12 mouse cellular contexts compared by ENCODE assay signal in genomic region chr2:52211358-52211899, GRCm38 (mm10).
DNase-seq lines count a peak whose midpoint lies in the region; ATAC-seq and TF ChIP-seq lines count a peak whose summit lies in the region.
"Had no signal": no experiment of that assay in that cellular context is flagged by ENCODE, and none has a peak within 500 bp of the region (broad histone marks: within the 10 kb centered on the region; RNA-seq: fewer than 3 reads in every experiment).

No protein-coding gene starts in this region.

- DNase-seq in adrenal gland, adult 8-10 months: peak; percentile 23
- no peak for DNase-seq in adrenal gland, adult 18-20 months (ENCODE audit: low spot score in 2 of 2)
- peak; percentile 17 for DNase-seq in kidney, adult 2 months
- peak; percentile 27 for DNase-seq in adrenal gland, postnatal 14 days
- peak; percentile 10 for DNase-seq in embryonic facial prominence, embryonic 14.5 days (ENCODE audit: low spot score)
- DNase-seq: gastrocnemius, postnatal 25 days had no signal

- H3K9ac ChIP-seq in kidney, embryonic 14.5 days (ENCODE audit: low read depth, low read length): no peak overlapping the region
- no peak overlapping the region for H3K9ac ChIP-seq in embryonic facial prominence, embryonic 14.5 days (ENCODE audit: low read depth, low read length)
- H3K9ac ChIP-seq in forebrain, embryonic 15.5 days (replicated peaks): no peak overlapping the region
- H3K9ac ChIP-seq: hindbrain, embryonic 15.5 days; liver, embryonic 14.5 days had no signal

- 45% methylated on average over 5 of the region's 5 CpGs for WGBS in kidney, adult 2 months
- WGBS in kidney, embryonic 14.5 days: 42% methylated on average over 5 of the region's 5 CpGs
- WGBS in embryonic facial prominence, embryonic 14.5 days: 51% methylated on average over 5 of the region's 5 CpGs
- WGBS in forebrain, embryonic 15.5 days: 71% methylated on average over 5 of the region's 5 CpGs

- H3K4me3 ChIP-seq in kidney, adult 2 months (ENCODE audit: insufficient read depth, low read depth, low read length): no peak overlapping the region
- H3K4me3 ChIP-seq in kidney, embryonic 14.5 days (ENCODE audit: low read length): no peak overlapping the region
- H3K4me3 ChIP-seq in embryonic facial prominence, embryonic 14.5 days (ENCODE audit: low read depth, low read length): no peak overlapping the region
- no peak overlapping the region for H3K4me3 ChIP-seq in forebrain, embryonic 15.5 days
- H3K4me3 ChIP-seq: hindbrain, embryonic 15.5 days; myocyte had no signal

- H3K36me3 ChIP-seq in kidney, adult 2 months (ENCODE audit: control insufficient read depth, insufficient read depth, low read length): no peaks in the 10 kb centered on the region
- no peaks in the 10 kb centered on the region for H3K36me3 ChIP-seq in kidney, embryonic 14.5 days (ENCODE audit: control insufficient read depth, insufficient read depth, low read length)
- H3K36me3 ChIP-seq in embryonic facial prominence, embryonic 14.5 days (ENCODE audit: control insufficient read depth, insufficient read depth, low read length): no peaks in the 10 kb centered on the region
- no peaks in the 10 kb centered on the region for H3K36me3 ChIP-seq in forebrain, embryonic 15.5 days
- H3K36me3 ChIP-seq: hindbrain, embryonic 15.5 days had no signal

- H3K9me3 ChIP-seq in kidney, embryonic 14.5 days (ENCODE audit: control insufficient read depth, low read length): no peaks in the 10 kb centered on the region
- no peaks in the 10 kb centered on the region for H3K9me3 ChIP-seq in embryonic facial prominence, embryonic 14.5 days (ENCODE audit: control insufficient read depth, low read length)
- no peaks in the 10 kb centered on the region for H3K9me3 ChIP-seq in forebrain, embryonic 15.5 days
- H3K9me3 ChIP-seq: hindbrain, embryonic 15.5 days had no signal

- no peak; the same call in 1 of the 2 replicates for ATAC-seq in kidney, embryonic 14.5 days (ENCODE audit: low FRiP score, low TSS enrichment)
- ATAC-seq in embryonic facial prominence, embryonic 14.5 days (ENCODE audit: low read depth): no peak
- ATAC-seq in forebrain, embryonic 15.5 days (replicated peaks): no peak
- no peak for ATAC-seq in frontal cortex, adult (ENCODE audit: low TSS enrichment)

- TF ChIP-seq POLR2A in kidney, adult 2 months (IDR thresholded peaks at IDR 0.05; ENCODE audit: low read depth, low read length): no peak

- H3K27ac ChIP-seq in kidney, adult 2 months (ENCODE audit: insufficient read depth, low read depth, low read length): no peak overlapping the region
- H3K27ac ChIP-seq in kidney, embryonic 14.5 days (ENCODE audit: low read depth, low read length): no peak overlapping the region
- H3K27ac ChIP-seq in embryonic facial prominence, embryonic 14.5 days (replicated peaks; ENCODE audit: low read depth, low read length): no peak overlapping the region
- H3K27ac ChIP-seq in forebrain, embryonic 15.5 days (replicated peaks): no peak overlapping the region
- H3K27ac ChIP-seq: hindbrain, embryonic 15.5 days; liver, embryonic 14.5 days had no signal

- H3K4me1 ChIP-seq in kidney, adult 2 months (ENCODE audit: control insufficient read depth, insufficient read depth, low read length): no peaks in the 10 kb centered on the region
- H3K4me1 ChIP-seq in kidney, embryonic 14.5 days (ENCODE audit: control insufficient read depth, insufficient read depth, low read length): no peaks in the 10 kb centered on the region
- no peaks in the 10 kb centered on the region for H3K4me1 ChIP-seq in embryonic facial prominence, embryonic 14.5 days (ENCODE audit: control insufficient read depth, insufficient read depth, low read length)
- H3K4me1 ChIP-seq in forebrain, embryonic 15.5 days: peaks cover 4% of the 10 kb centered on the region; the same call in 1 of the 2 replicates
- H3K4me1 ChIP-seq: hindbrain, embryonic 15.5 days had no signal

- H3K4me2 ChIP-seq in kidney, embryonic 14.5 days (replicated peaks; ENCODE audit: low read depth, low read length): no peak overlapping the region
- no peak overlapping the region for H3K4me2 ChIP-seq in embryonic facial prominence, embryonic 14.5 days (ENCODE audit: low read depth, low read length)
- H3K4me2 ChIP-seq in forebrain, embryonic 15.5 days (replicated peaks): no peak overlapping the region
- H3K4me2 ChIP-seq: hindbrain, embryonic 15.5 days had no signal

- TF ChIP-seq CTCF in kidney, adult 2 months (conservative IDR thresholded peaks at IDR 0.05; ENCODE audit: insufficient read depth, insufficient read length, low read depth, low read length): no peak

- H3K27me3 ChIP-seq in kidney, adult 2 months (replicated peaks; ENCODE audit: control insufficient read depth, insufficient read depth, low read length): no peaks in the 10 kb centered on the region
- no peaks in the 10 kb centered on the region for H3K27me3 ChIP-seq in kidney, embryonic 14.5 days (ENCODE audit: control insufficient read depth, insufficient read depth, low read length)
- no peaks in the 10 kb centered on the region for H3K27me3 ChIP-seq in embryonic facial prominence, embryonic 14.5 days (replicated peaks; ENCODE audit: control insufficient read depth, insufficient read depth, low read length)
- H3K27me3 ChIP-seq in forebrain, embryonic 15.5 days: no peaks in the 10 kb centered on the region
- H3K27me3 ChIP-seq: hindbrain, embryonic 15.5 days had no signal

Comparison
In these comparisons a context has a peak if more than half of its experiments do, and no peak if none do; other contexts are left out.
1. DNase-seq: peak in adrenal gland, adult 8-10 months (single experiment), kidney, adult 2 months (single experiment), adrenal gland, postnatal 14 days (single experiment) and embryonic facial prominence, embryonic 14.5 days (single experiment); none in adrenal gland, adult 18-20 months (0 of 2).